Mouse (Mus musculus) G1E (cell line): ENCODE data around the gene Carmil1. TPM values are rescaled to one million over a fixed set of nuclear protein-coding genes. Genes with fewer than 3 reads are reported as not detected.

Experiments used
- ATAC-seq: 2 replicates; pipeline ENCODE4 v1.8.0; 2016; ENCODE audit warnings: mild to moderate bottlenecking; ENCODE audit not compliant: insufficient number of reproducible peaks, poor library complexity, low FRiP score, severe bottlenecking; ENCODE audit errors: extremely low read depth
- DNase-seq: peaks from one replicate; pipeline ENCODE4 v3.0.0; 2012; ENCODE audit warnings: low spot score
- H3K27me3 ChIP-seq: 2 replicates; pipeline ENCODE4 v1.6.1; 2012; ENCODE audit warnings: mild to moderate bottlenecking, low read length, inconsistent platforms; ENCODE audit not compliant: insufficient read depth
- H3K36me3 ChIP-seq: replicated peaks from 2 replicates; pipeline ENCODE3; 2012; ENCODE audit warnings: mild to moderate bottlenecking, inconsistent platforms
- H3K4me1 ChIP-seq: 2 replicates; pipeline ENCODE4 v1.6.1; 2012; ENCODE audit warnings: low read depth, low read length, inconsistent platforms, mixed read lengths; ENCODE audit not compliant: insufficient read depth
- H3K4me3 ChIP-seq: 2 replicates; pipeline ENCODE4 v1.5.1; 2012; ENCODE audit warnings: low read depth, mild to moderate bottlenecking, inconsistent platforms, low read length, moderate library complexity, mixed read lengths
- H3K9me3 ChIP-seq: replicated peaks from 2 replicates; pipeline ENCODE4 v1.6.1; 2012; ENCODE audit warnings: inconsistent platforms
- CTCF ChIP-seq: IDR thresholded peaks from 2 replicates; pipeline ENCODE4 v1.5.1; 2012; ENCODE audit warnings: low read depth, low read length, inconsistent platforms, mixed read lengths
- GATA1 ChIP-seq: IDR thresholded peaks from 2 replicates; pipeline ENCODE4 v1.6.1; 2012; ENCODE audit warnings: borderline replicate concordance, low read length, inconsistent platforms, mixed read lengths
- GATA2 ChIP-seq: IDR thresholded peaks from 2 replicates; pipeline ENCODE4 v1.6.1; 2012; ENCODE audit warnings: low read depth, low read length, inconsistent platforms, borderline replicate concordance
- POLR2AphosphoS5 ChIP-seq: IDR thresholded peaks from 2 replicates; pipeline ENCODE4 v1.6.1; 2012; ENCODE audit warnings: low read depth, low read length, inconsistent platforms; ENCODE audit not compliant: insufficient replicate concordance
- TAL1 ChIP-seq: conservative IDR thresholded peaks from 2 replicates; pipeline ENCODE4 v1.6.1; 2012; ENCODE audit warnings: low read depth, low read length, inconsistent platforms, mixed read lengths
- polyA plus RNA-seq: library from polyadenylated mRNA; stranded (reverse); fragments of >175 nt; gene quantifications from 2 replicates; pipeline ENCODE4 v1.2.3, GENCODE M21; 2012
- total RNA-seq, 2 experiments: library from RNA; stranded (forward) in 1 of 2; stranded (reverse) in 1 of 2; fragments of 200-1000 nt in 1 of 2; fragments of >200 nt in 1 of 2; fragmentation: Nextera tagmentation in 1 of 2; gene quantifications; 2 replicates each; pipeline ENCODE4 v1.2.3; 2014 to 2017

The Carmil1 gene
- total and polyA plus RNA-seq, 3 experiments = 0.10 to 1.9 (median 0.55) TPM

DNA sequence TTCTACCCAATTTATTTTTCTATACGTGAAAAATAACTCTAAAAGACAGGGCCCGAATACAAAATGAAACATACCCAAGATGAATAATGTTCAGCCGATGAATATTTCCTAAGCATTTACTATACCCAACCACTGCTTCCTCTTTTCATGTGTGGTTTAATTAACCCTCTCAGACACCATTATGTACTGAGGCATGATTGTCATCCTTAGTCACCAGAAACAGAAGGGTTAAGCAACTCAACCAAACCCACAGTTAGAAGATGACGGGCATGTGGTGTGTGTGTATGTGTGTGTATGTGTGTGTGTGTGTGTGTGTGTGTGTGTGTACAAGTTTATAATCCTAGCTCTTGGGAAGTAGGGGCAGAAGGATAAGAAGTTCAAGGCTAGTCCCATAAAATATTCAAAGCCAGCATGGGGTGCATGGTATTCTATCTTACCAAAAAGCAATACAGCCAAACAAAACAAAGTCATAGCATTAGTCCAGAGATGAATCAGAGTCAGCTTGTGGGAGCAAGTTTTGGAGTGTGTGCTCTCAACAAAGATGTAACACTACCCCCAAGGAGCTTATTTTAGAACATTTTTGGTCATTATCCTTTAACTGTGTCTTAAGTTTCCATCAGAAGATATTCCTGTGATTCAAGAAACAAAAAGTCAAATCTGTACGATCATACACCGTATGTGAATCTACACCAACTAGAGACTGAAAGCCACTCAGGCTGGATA lies 185.6 kb downstream of the Carmil1 start:
- no peaks in the 10 kb centered on the region for H3K36me3 ChIP-seq
- H3K4me1 ChIP-seq = no peaks in the 10 kb centered on the region
- ATAC-seq (no peak), DNase-seq (no peak)
- H3K9me3 ChIP-seq = no peaks in the 10 kb centered on the region
- no peak for TF ChIP-seq CTCF
- no peak for TF ChIP-seq POLR2AphosphoS5
- no peak for TF ChIP-seq GATA1
- no peak for TF ChIP-seq GATA2
- H3K27me3 ChIP-seq = peaks cover 7% of the 10 kb centered on the region
- H3K4me3 ChIP-seq = no peak overlapping the region

DNA sequence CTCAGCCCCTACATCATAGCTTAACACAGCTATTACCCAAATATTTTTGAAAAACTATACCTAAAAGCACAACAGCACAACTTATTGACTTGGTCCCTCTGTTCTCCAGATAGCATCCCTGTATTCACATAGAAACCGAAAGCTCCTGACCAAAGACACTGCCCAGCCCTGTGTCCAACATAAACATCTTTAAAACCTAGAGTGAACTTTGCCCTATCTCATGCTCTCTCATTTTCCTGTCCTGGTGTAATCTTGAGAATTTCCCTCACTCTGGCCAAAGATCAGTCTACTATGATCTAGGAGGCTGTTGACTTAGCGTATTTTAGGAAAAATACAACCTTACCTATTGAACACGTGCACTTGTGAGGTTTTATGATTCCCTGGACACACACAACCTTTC lies 187.5 kb downstream of the Carmil1 start:
- no peaks in the 10 kb centered on the region for H3K9me3 ChIP-seq
- TF ChIP-seq POLR2AphosphoS5 (no peak), CTCF (no peak), GATA1 (no peak), GATA2 (no peak), TAL1 (no peak)
- peaks cover 7% of the 10 kb centered on the region for H3K27me3 ChIP-seq
- ATAC-seq (no peak), DNase-seq (no peak)
- no peak overlapping the region for H3K4me3 ChIP-seq
- no peaks in the 10 kb centered on the region for H3K4me1 ChIP-seq
- H3K36me3 ChIP-seq = no peaks in the 10 kb centered on the region

GRCm38 (mm10) chr13:24092073-24092472 lies 188.5 kb downstream of the Carmil1 start:
- H3K9me3 ChIP-seq = no peaks in the 10 kb centered on the region
- TF ChIP-seq POLR2AphosphoS5 (no peak), GATA1 (no peak), TAL1 (no peak)
- ATAC-seq (no peak), DNase-seq (no peak)
- peaks cover 8% of the 10 kb centered on the region for H3K27me3 ChIP-seq
- no peak overlapping the region for H3K4me3 ChIP-seq
- H3K4me1 ChIP-seq = no peaks in the 10 kb centered on the region
- H3K36me3 ChIP-seq = no peaks in the 10 kb centered on the region

GRCm38 (mm10) chr13:24082153-24082552 lies 198.4 kb downstream of the Carmil1 start:
- Histone ChIP-seq H3K4me1 (no peaks in the 10 kb centered on the region), H3K36me3 (no peaks in the 10 kb centered on the region), H3K9me3 (no peaks in the 10 kb centered on the region), H3K27me3 (peaks cover 7% of the 10 kb centered on the region; the same call in 1 of the 2 replicates), H3K4me3 (no peak overlapping the region)
- ATAC-seq (no peak), DNase-seq (no peak)
- no peak for TF ChIP-seq POLR2AphosphoS5
- TF ChIP-seq GATA2 = no peak
- no peak for TF ChIP-seq GATA1
- no peak for TF ChIP-seq CTCF
- no peak for TF ChIP-seq TAL1

DNA sequence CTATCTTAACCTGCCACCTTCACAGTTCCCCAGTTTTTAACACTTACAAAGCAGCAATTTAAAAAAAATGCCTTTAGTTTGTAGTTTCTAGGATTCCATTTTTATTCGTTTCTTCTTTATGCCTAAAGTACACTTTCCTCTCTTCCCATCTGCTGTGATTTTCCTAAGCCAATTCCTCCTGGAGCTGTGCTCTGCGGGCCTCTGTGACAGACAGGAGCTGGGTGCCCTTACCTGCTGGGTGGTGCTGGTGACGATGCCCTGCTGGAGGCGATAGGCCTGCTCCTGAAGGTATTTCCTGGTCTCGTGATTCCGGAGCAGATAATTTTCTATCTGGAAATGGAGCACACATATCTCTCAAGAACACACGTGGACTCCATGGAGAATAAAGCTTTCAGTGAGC lies 198.9 kb downstream of the Carmil1 start:
- ATAC-seq = no peak
- Histone ChIP-seq H3K9me3 (no peaks in the 10 kb centered on the region), H3K4me3 (no peak overlapping the region), H3K27me3 (peaks cover 6% of the 10 kb centered on the region; the same call in 1 of the 2 replicates), H3K4me1 (no peaks in the 10 kb centered on the region), H3K36me3 (no peaks in the 10 kb centered on the region)
- no peak for TF ChIP-seq GATA1
- no peak for TF ChIP-seq TAL1
- no peak for TF ChIP-seq GATA2
- no peak for TF ChIP-seq CTCF
- TF ChIP-seq POLR2AphosphoS5 = no peak
- DNase-seq = no peak

GRCm38 (mm10) chr13:24072588-24072987 lies 208.0 kb downstream of the Carmil1 start:
- TF ChIP-seq CTCF = no peak
- TF ChIP-seq GATA2 = no peak
- no peak for TF ChIP-seq POLR2AphosphoS5
- TF ChIP-seq TAL1 = no peak
- no peak for TF ChIP-seq GATA1
- no peak for DNase-seq
- Histone ChIP-seq H3K4me3 (no peak overlapping the region), H3K27me3 (peaks cover 3% of the 10 kb centered on the region; the same call in 1 of the 2 replicates), H3K9me3 (no peaks in the 10 kb centered on the region), H3K36me3 (no peaks in the 10 kb centered on the region), H3K4me1 (no peaks in the 10 kb centered on the region)
- no peak for ATAC-seq
